Mouse (Mus musculus): ENCODE data around the gene Selenoo.

DNA sequence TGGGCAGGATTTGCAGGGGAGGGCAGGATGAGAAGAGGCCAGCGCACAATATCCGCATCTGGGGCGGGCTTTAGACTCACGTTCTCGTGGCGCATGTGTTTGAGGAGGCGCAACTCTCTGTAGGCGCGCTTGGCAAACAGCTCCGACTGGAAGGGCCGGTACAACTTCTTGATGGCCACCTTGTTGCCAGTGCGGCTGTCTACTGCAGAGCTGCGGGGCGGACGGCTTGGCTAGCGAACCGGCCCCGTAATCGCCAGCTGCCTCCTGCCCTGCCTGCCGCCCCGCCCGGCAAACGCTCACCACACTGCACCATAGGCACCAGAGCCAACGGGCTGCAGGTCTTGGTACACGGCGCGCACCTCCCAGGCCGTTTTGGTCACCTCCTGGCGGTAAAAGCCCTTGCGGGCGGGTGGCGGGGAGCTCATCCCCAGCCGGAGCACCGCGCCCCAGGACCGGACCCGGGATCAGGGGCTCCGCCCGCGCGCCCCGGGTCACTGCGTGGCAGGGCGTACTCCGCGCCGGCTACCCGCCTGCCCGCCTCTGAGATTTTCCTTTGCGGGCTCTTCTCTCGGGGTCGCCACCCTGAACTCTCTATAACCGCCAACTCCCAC is 51.3 kb downstream of the Selenoo start:
- TF ChIP-seq GATA1 (IDR thresholded peaks at IDR 0.05; ENCODE audit: borderline replicate concordance, low read length): no peak
- no peak for TF ChIP-seq FLI1 (IDR thresholded peaks at IDR 0.05; ENCODE audit: low read length)
